Mouse (Mus musculus): Measurements from ENCODE around the gene Cabp7. TPM values are rescaled to one million over a fixed set of nuclear protein-coding genes. Genes with fewer than 3 reads are reported as not detected.

Cabp7 gene
- total and polyA plus RNA-seq, 3 experiments = not detected

- Histone ChIP-seq H3K36me3 (replicated peaks) (peaks cover 33% of the 10 kb centered on the region), H3K9me3 (replicated peaks) (no peaks in the 10 kb centered on the region), H3K4me1 (ENCODE audit: insufficient read depth, low read depth, low read length) (peaks cover 10% of the 10 kb centered on the region), H3K4me3 (ENCODE audit: low read depth, low read length) (no peak overlapping the region), H3K27me3 (ENCODE audit: insufficient read depth, low read length) (peaks cover 17% of the 10 kb centered on the region)
- DNase-seq (ENCODE audit: low spot score) (no peak), ATAC-seq (ENCODE audit: extremely low read depth, insufficient number of reproducible peaks, low FRiP score, poor library complexity, severe bottlenecking) (no peak)
- TF ChIP-seq GATA1 (IDR thresholded peaks at IDR 0.05; ENCODE audit: borderline replicate concordance, low read length) = no peak
- no peak for TF ChIP-seq GATA2 (IDR thresholded peaks at IDR 0.05; ENCODE audit: borderline replicate concordance, low read depth, low read length)
- no peak for TF ChIP-seq CTCF (IDR thresholded peaks at IDR 0.05; ENCODE audit: low read depth, low read length)
- TF ChIP-seq TAL1 (conservative IDR thresholded peaks at IDR 0.05; ENCODE audit: low read depth, low read length) = no peak
- TF ChIP-seq POLR2AphosphoS5 (IDR thresholded peaks at IDR 0.05; ENCODE audit: insufficient replicate concordance, low read depth, low read length) = no peak
These were observed 59.6 kb downstream of the Cabp7 start for GRCm38 (mm10) chr11:4687027-4687426.

Other genes with a start within 250 kb of the Cabp7 start
- 56.1 and 68.9 TPM in 2 replicates for gene Mtmr3, start 151.9 kb downstream of the Cabp7 start, total RNA-seq (2014; fragmentation: Nextera tagmentation)
- 81.4 and 81.9 TPM in 2 replicates for gene Mtmr3, start 151.9 kb downstream of the Cabp7 start, total RNA-seq (2017)
- gene Mtmr3, start 151.9 kb downstream of the Cabp7 start, polyA plus RNA-seq (2012) = 21.7 and 26.4 TPM in 2 replicates
- gene Gm11032, start 126.7 kb downstream of the Cabp7 start, total RNA-seq (2014; fragmentation: Nextera tagmentation) = not detected in 2 replicates
- not detected in 2 replicates for gene Gm11032, start 126.7 kb downstream of the Cabp7 start, total RNA-seq (2017)
- not detected in 2 replicates for gene Gm11032, start 126.7 kb downstream of the Cabp7 start, polyA plus RNA-seq (2012)
- 27.8 and 28.4 TPM in 2 replicates for gene Ascc2, start 109.0 kb downstream of the Cabp7 start, total RNA-seq (2014; fragmentation: Nextera tagmentation)
- gene Ascc2, start 109.0 kb downstream of the Cabp7 start, total RNA-seq (2017) = 22.0 and 22.8 TPM in 2 replicates
- 52.0 and 53.0 TPM in 2 replicates for gene Ascc2, start 109.0 kb downstream of the Cabp7 start, polyA plus RNA-seq (2012)
- gene Uqcr10, start 42.4 kb downstream of the Cabp7 start, total RNA-seq (2014; fragmentation: Nextera tagmentation) = 95.7 and 142 TPM in 2 replicates
- 191 and 272 TPM in 2 replicates for gene Uqcr10, start 42.4 kb downstream of the Cabp7 start, total RNA-seq (2017)
- gene Uqcr10, start 42.4 kb downstream of the Cabp7 start, polyA plus RNA-seq (2012) = 23.8 and 27.4 TPM in 2 replicates
- gene Zmat5, start 42.1 kb downstream of the Cabp7 start, total RNA-seq (2014; fragmentation: Nextera tagmentation) = 43.4 and 53.5 TPM in 2 replicates
- gene Zmat5, start 42.1 kb downstream of the Cabp7 start, total RNA-seq (2017) = 11.9 and 16.8 TPM in 2 replicates
- gene Zmat5, start 42.1 kb downstream of the Cabp7 start, polyA plus RNA-seq (2012) = 94.1 and 106 TPM in 2 replicates
- 41.9 and 43.3 TPM in 2 replicates for gene Nf2, start 102.8 kb upstream of the Cabp7 start, total RNA-seq (2014; fragmentation: Nextera tagmentation)
- gene Nf2, start 102.8 kb upstream of the Cabp7 start, total RNA-seq (2017) = 44.4 and 49.7 TPM in 2 replicates
- gene Nf2, start 102.8 kb upstream of the Cabp7 start, polyA plus RNA-seq (2012) = 62.2 and 79.7 TPM in 2 replicates
- 16.7 and 36.0 TPM in 2 replicates for gene Nipsnap1, start 127.2 kb upstream of the Cabp7 start, total RNA-seq (2014; fragmentation: Nextera tagmentation)
- 21.8 and 22.5 TPM in 2 replicates for gene Nipsnap1, start 127.2 kb upstream of the Cabp7 start, total RNA-seq (2017)
- 24.4 and 25.3 TPM in 2 replicates for gene Nipsnap1, start 127.2 kb upstream of the Cabp7 start, polyA plus RNA-seq (2012)
- 50.6 and 57.9 TPM in 2 replicates for gene Thoc5, start 148.5 kb upstream of the Cabp7 start, total RNA-seq (2014; fragmentation: Nextera tagmentation)
- 67.5 and 68.8 TPM in 2 replicates for gene Thoc5, start 148.5 kb upstream of the Cabp7 start, total RNA-seq (2017)
- gene Thoc5, start 148.5 kb upstream of the Cabp7 start, polyA plus RNA-seq (2012) = 5.8 and 8.9 TPM in 2 replicates
- gene Nefh, start 201.3 kb upstream of the Cabp7 start, total RNA-seq (2014; fragmentation: Nextera tagmentation) = 56.4 and 60.4 TPM in 2 replicates
- gene Nefh, start 201.3 kb upstream of the Cabp7 start, total RNA-seq (2017) = 153 and 179 TPM in 2 replicates
- gene Nefh, start 201.3 kb upstream of the Cabp7 start, polyA plus RNA-seq (2012) = 40.7 and 49.4 TPM in 2 replicates
- gene Ap1b1, start 240.0 kb upstream of the Cabp7 start, total RNA-seq (2014; fragmentation: Nextera tagmentation) = 129 and 141 TPM in 2 replicates
- gene Ap1b1, start 240.0 kb upstream of the Cabp7 start, total RNA-seq (2017) = 94.9 and 98.0 TPM in 2 replicates
- 76.1 and 86.1 TPM in 2 replicates for gene Ap1b1, start 240.0 kb upstream of the Cabp7 start, polyA plus RNA-seq (2012)

Data from G1E (cell line).